Comparison of ENCODE assay signal across 14 mouse cellular contexts in the genomic region with DNA sequence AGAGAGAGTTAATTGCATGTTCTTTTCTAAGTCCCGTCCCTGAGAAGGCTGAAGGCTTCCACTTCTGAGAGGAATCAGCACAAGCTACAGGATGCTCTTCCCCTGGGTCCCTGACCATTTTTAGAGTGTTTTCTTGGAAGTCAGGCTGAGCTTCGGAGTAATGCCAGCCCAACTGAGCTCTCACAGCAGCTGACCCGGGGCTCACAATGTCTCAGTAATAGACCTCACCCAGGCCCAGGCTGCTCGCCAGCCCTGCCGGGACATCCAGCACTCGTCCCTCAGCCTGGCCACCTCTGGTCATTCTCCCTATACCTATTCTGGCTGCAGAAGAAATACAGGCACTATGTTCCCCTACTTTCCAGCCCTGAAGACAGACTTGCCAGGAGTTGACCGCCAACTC. TPM values are rescaled to one million over a fixed set of nuclear protein-coding genes. Genes with fewer than 3 reads are reported as not detected.
A peak's percentile ranks its signal among the peaks of the same experiment; 100 is the strongest.
DNase-seq lines count a peak whose midpoint lies in the region; ATAC-seq and TF ChIP-seq lines count a peak whose summit lies in the region.
"Had no signal": no experiment of that assay in that cellular context is flagged by ENCODE, and none has a peak within 500 bp of the region (broad histone marks: within the 10 kb centered on the region; RNA-seq: fewer than 3 reads in every experiment).

No protein-coding gene starts in this region.

- H3K4me2 ChIP-seq in embryonic facial prominence, embryonic 12.5 days (replicated peaks) = no peak overlapping the region
- H3K4me2 ChIP-seq in stomach, postnatal 0 days (replicated peaks; ENCODE audit: low read depth) = no peak overlapping the region

- 0 out of 2 replicates have a peak overlapping the region, but pooled peaks have one; percentile 25 for H3K27ac ChIP-seq in embryonic facial prominence, embryonic 12.5 days
- no peak overlapping the region for H3K27ac ChIP-seq in embryonic facial prominence, embryonic 10.5 days (replicated peaks)
- H3K27ac ChIP-seq in stomach, postnatal 0 days (replicated peaks) = peak overlapping the region; percentile 71
- H3K27ac ChIP-seq: midbrain, embryonic 10.5 days had no signal

- no peak overlapping the region for H3K4me3 ChIP-seq in embryonic facial prominence, embryonic 12.5 days
- no peak overlapping the region for H3K4me3 ChIP-seq in embryonic facial prominence, embryonic 10.5 days
- no peak overlapping the region for H3K4me3 ChIP-seq in stomach, postnatal 0 days (ENCODE audit: low read depth, low read length)
- H3K4me3 ChIP-seq: midbrain, embryonic 10.5 days had no signal

- 80% methylated on average over 7 of the region's 7 CpGs for WGBS in embryonic facial prominence, embryonic 12.5 days
- 87% methylated on average over 7 of the region's 7 CpGs for WGBS in embryonic facial prominence, embryonic 10.5 days
- 49% methylated on average over 7 of the region's 7 CpGs for WGBS in stomach, postnatal 0 days

- no peaks in the 10 kb centered on the region for H3K36me3 ChIP-seq in embryonic facial prominence, embryonic 12.5 days
- H3K36me3 ChIP-seq in embryonic facial prominence, embryonic 10.5 days (replicated peaks) = no peaks in the 10 kb centered on the region
- H3K36me3 ChIP-seq in stomach, postnatal 0 days (ENCODE audit: control insufficient read depth, insufficient read depth, low read length) = no peaks in the 10 kb centered on the region
- H3K36me3 ChIP-seq: midbrain, embryonic 10.5 days had no signal

- no peaks in the 10 kb centered on the region for H3K27me3 ChIP-seq in embryonic facial prominence, embryonic 12.5 days
- no peaks in the 10 kb centered on the region for H3K27me3 ChIP-seq in embryonic facial prominence, embryonic 10.5 days (replicated peaks; ENCODE audit: low read depth, poor library complexity, severe bottlenecking)
- H3K27me3 ChIP-seq in stomach, postnatal 0 days (ENCODE audit: control insufficient read depth, insufficient read depth, low read length) = no peaks in the 10 kb centered on the region
- H3K27me3 ChIP-seq: Patski had no signal

- no peaks in the 10 kb centered on the region for H3K9me3 ChIP-seq in embryonic facial prominence, embryonic 12.5 days
- H3K9me3 ChIP-seq in embryonic facial prominence, embryonic 10.5 days = no peaks in the 10 kb centered on the region
- H3K9me3 ChIP-seq in stomach, postnatal 0 days (ENCODE audit: control insufficient read depth, low read length) = no peaks in the 10 kb centered on the region
- H3K9me3 ChIP-seq: midbrain, embryonic 10.5 days had no signal

- intact Hi-C loops in gastrocnemius, postnatal 36 days (cut with DNase I) = no loop called here

- no peak for DNase-seq in embryonic facial prominence, embryonic 10.5 days (ENCODE audit: low spot score)
- DNase-seq in ovary, postnatal 36 days (ENCODE audit: low spot score) = peak; percentile 31
- DNase-seq in ovary, postnatal 14 days (ENCODE audit: low spot score) = no peak
- peak; percentile 77 to 84 for DNase-seq in gastrocnemius, postnatal 36 days
- no peak for DNase-seq in stomach, postnatal 0 days (ENCODE audit: low spot score)
- DNase-seq in spleen, postnatal 4 days (ENCODE audit: low spot score in 2 of 2) = no peak
- DNase-seq: adrenal gland, postnatal 25 days had no signal

- no peak for ATAC-seq in embryonic facial prominence, embryonic 12.5 days (ENCODE audit: insufficient number of reproducible peaks, insufficient read depth, low FRiP score, low TSS enrichment)
- 0 out of 2 replicates have a peak, but pooled peaks have one; percentile 32 for ATAC-seq in stomach, postnatal 0 days (ENCODE audit: low FRiP score, low TSS enrichment)
- ATAC-seq in erythroid progenitor cell, adult 5-6 weeks (replicated peaks; ENCODE audit: low FRiP score, poor library complexity, severe bottlenecking) = no peak
- ATAC-seq: Patski had no signal

- no peak overlapping the region for H3K9ac ChIP-seq in embryonic facial prominence, embryonic 12.5 days
- H3K9ac ChIP-seq in stomach, postnatal 0 days (ENCODE audit: low read length) = no peak overlapping the region

- TF ChIP-seq CTCF in stomach, postnatal 0 days (IDR thresholded peaks at IDR 0.05; ENCODE audit: low read depth) = no peak

- TF ChIP-seq EP300 in stomach, postnatal 0 days (optimal IDR thresholded peaks at IDR 0.05) = no peak

- H3K4me1 ChIP-seq in embryonic facial prominence, embryonic 12.5 days = 0 out of 2 replicates have a peak, but pooled peaks cover 4% of the 10 kb centered on the region
- peaks cover 11% of the 10 kb centered on the region; the same call in 1 of the 2 replicates for H3K4me1 ChIP-seq in embryonic facial prominence, embryonic 10.5 days
- H3K4me1 ChIP-seq in stomach, postnatal 0 days (replicated peaks; ENCODE audit: control insufficient read depth, insufficient read depth) = no peaks in the 10 kb centered on the region; the same call in 1 of the 2 replicates

RNA-seq across cellular contexts. Expression of gene Eps8l3, which starts 35.7 kb away (rescaled TPM):
- not detected in 2 replicates for polyA plus RNA-seq in embryonic facial prominence, embryonic 12.5 days (2016; fragmentation: Nextera tagmentation; extraction: Ambion mirVana)
- not detected in 2 replicates for polyA plus RNA-seq in embryonic facial prominence, embryonic 10.5 days (2016; fragmentation: Nextera tagmentation; extraction: Ambion mirVana)
- total RNA-seq in gastrocnemius, postnatal 36 days (2021) = not detected
- polyA plus RNA-seq in stomach, postnatal 0 days (2015; fragmentation: Nextera tagmentation; extraction: Ambion mirVana) = 29.2 and 29.8 TPM in 2 replicates
- not detected in 2 replicates for total RNA-seq in erythroid progenitor cell, adult 5-6 weeks (2015; ENCODE audit: low replicate concordance)
- total RNA-seq in erythroid progenitor cell, adult 5-6 weeks (2017; ENCODE audit: low replicate concordance) = not detected in 2 replicates
- total RNA-seq: adrenal gland, postnatal 25 days; left cerebral cortex, postnatal 36 days had no signal
- polyA plus RNA-seq: frontal cortex, adult 2 months; midbrain, embryonic 10.5 days; neural tube, embryonic 14.5 days; Patski had no signal

RNA-seq across cellular contexts. Expression of gene Gstm5, which starts 54.3 kb away (rescaled TPM):
- 241 and 255 TPM in 2 replicates for polyA plus RNA-seq in embryonic facial prominence, embryonic 12.5 days (2016; fragmentation: Nextera tagmentation; extraction: Ambion mirVana)
- 208 and 219 TPM in 2 replicates for polyA plus RNA-seq in embryonic facial prominence, embryonic 10.5 days (2016; fragmentation: Nextera tagmentation; extraction: Ambion mirVana)
- total RNA-seq in gastrocnemius, postnatal 36 days (2021) = 10 to 100 TPM; 66.3 to 72.8 TPM
- 249 and 273 TPM in 2 replicates for polyA plus RNA-seq in stomach, postnatal 0 days (2015; fragmentation: Nextera tagmentation; extraction: Ambion mirVana)
- total RNA-seq in erythroid progenitor cell, adult 5-6 weeks (2015; ENCODE audit: low replicate concordance) = 49.4 and 80.1 TPM in 2 replicates
- 50.7 and 54.8 TPM in 2 replicates for total RNA-seq in erythroid progenitor cell, adult 5-6 weeks (2017; ENCODE audit: low replicate concordance)

Comparison
In these comparisons a context has a peak if more than half of its experiments do, and no peak if none do; other contexts are left out.
1. DNase-seq: peak in ovary, postnatal 36 days (single experiment) and gastrocnemius, postnatal 36 days (2 of 2); none in embryonic facial prominence, embryonic 10.5 days (single experiment), ovary, postnatal 14 days (single experiment), stomach, postnatal 0 days (single experiment) and spleen, postnatal 4 days (0 of 2).
2. RNA of gene Eps8l3, which starts 35.7 kb away (polyA plus RNA-seq): 29.2 to 29.8 TPM in stomach, postnatal 0 days; not detected in embryonic facial prominence, embryonic 12.5 days and not detected in embryonic facial prominence, embryonic 10.5 days; every median in the first group is over 10 times any median in the second.